ENCODE assay signal across 8 mouse cellular contexts in genomic region chr7:132720562-132720961, GRCm38 (mm10).
A peak's percentile ranks its signal among the peaks of the same experiment; 100 is the strongest.
DNase-seq lines count a peak whose midpoint lies in the region; ATAC-seq lines count a peak whose summit lies in the region.

No protein-coding gene starts in this region.

- ATAC-seq in midbrain, embryonic 13.5 days, result no peak
- ATAC-seq in midbrain, embryonic 15.5 days (replicated peaks), result no peak
- ATAC-seq in erythroblast, adult 5-6 weeks (replicated peaks; ENCODE audit: low FRiP score, poor library complexity, severe bottlenecking), result no peak

- H3K4me1 ChIP-seq in midbrain, embryonic 13.5 days (replicated peaks), result peaks cover 29% of the 10 kb centered on the region
- H3K4me1 ChIP-seq in midbrain, embryonic 15.5 days, result 0 out of 2 replicates have a peak, but pooled peaks cover 5% of the 10 kb centered on the region

- 66% methylated on average over 8 of the region's 8 CpGs for WGBS in midbrain, embryonic 13.5 days
- WGBS in midbrain, embryonic 15.5 days, result 64% methylated on average over 8 of the region's 8 CpGs

- peak; percentile 52 for DNase-seq in gastrocnemius, postnatal 25 days
- no peak for DNase-seq in gastrocnemius, postnatal 36 days
- peak; percentile 91 for DNase-seq in left cerebral cortex, postnatal 4 days
- DNase-seq in spleen, postnatal 36 days (ENCODE audit: low spot score in 2 of 2), result peak; percentile 91 to 92
- DNase-seq in heart, adult 9 months (ENCODE audit: low spot score in 2 of 2), result no peak

- H3K27me3 ChIP-seq in midbrain, embryonic 13.5 days, result no peaks in the 10 kb centered on the region
- no peaks in the 10 kb centered on the region for H3K27me3 ChIP-seq in midbrain, embryonic 15.5 days (replicated peaks)

- H3K9ac ChIP-seq in midbrain, embryonic 13.5 days (replicated peaks), result no peak overlapping the region
- no peak overlapping the region for H3K9ac ChIP-seq in midbrain, embryonic 15.5 days

- H3K4me3 ChIP-seq in midbrain, embryonic 13.5 days (replicated peaks), result no peak overlapping the region
- H3K4me3 ChIP-seq in midbrain, embryonic 15.5 days, result no peak overlapping the region

- H3K27ac ChIP-seq in midbrain, embryonic 13.5 days, result 0 out of 2 replicates have a peak overlapping the region, but pooled peaks have one; percentile 14
- no peak overlapping the region for H3K27ac ChIP-seq in midbrain, embryonic 15.5 days

- peaks cover 5% of the 10 kb centered on the region for H3K36me3 ChIP-seq in midbrain, embryonic 13.5 days
- H3K36me3 ChIP-seq in midbrain, embryonic 15.5 days (replicated peaks), result no peaks in the 10 kb centered on the region

- H3K9me3 ChIP-seq in midbrain, embryonic 13.5 days, result no peaks in the 10 kb centered on the region
- H3K9me3 ChIP-seq in midbrain, embryonic 15.5 days, result no peaks in the 10 kb centered on the region

- no peak overlapping the region for H3K4me2 ChIP-seq in midbrain, embryonic 13.5 days (replicated peaks)
- H3K4me2 ChIP-seq in midbrain, embryonic 15.5 days, result no peak overlapping the region

- intact Hi-C loops in gastrocnemius, postnatal 36 days (cut with DNase I), result loop anchor here (5.0 kb wide), 1 partner anchor 92 kb away; the partner anchor contains the start of gene Fam53b
- intact Hi-C loops in left cerebral cortex, postnatal 4 days (cut with DNase I), result no loop called here

Comparison
In these comparisons a context has a peak if more than half of its experiments do, and no peak if none do; other contexts are left out.
1. DNase-seq: peak in gastrocnemius, postnatal 25 days (single experiment), left cerebral cortex, postnatal 4 days (single experiment) and spleen, postnatal 36 days (2 of 2); none in gastrocnemius, postnatal 36 days (0 of 2) and heart, adult 9 months (0 of 2).